ENCODE assay signal across 8 mouse cellular contexts in the genomic region with DNA sequence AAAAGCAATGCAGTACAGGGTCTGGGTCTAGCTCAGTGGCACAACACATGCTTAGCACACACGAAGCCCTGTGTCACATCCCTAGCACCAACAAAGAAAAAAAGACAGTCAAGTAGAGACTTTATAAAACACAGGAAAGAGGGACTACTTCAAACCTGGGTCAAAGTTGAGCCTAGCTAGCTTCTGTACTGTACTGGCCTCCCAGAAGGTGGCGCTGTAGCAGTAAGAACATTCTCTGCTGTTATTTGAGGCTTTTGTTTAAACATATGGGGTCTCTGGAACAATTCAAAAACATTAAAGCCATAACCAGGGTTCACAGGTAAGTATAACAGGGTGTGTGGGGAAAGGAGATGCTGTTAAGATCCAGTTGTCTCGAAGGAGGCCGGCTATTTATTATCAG. TPM values are rescaled to one million over a fixed set of nuclear protein-coding genes. Genes with fewer than 3 reads are reported as not detected.
DNase-seq lines count a peak whose midpoint lies in the region; ATAC-seq and TF ChIP-seq lines count a peak whose summit lies in the region.

No protein-coding gene starts in this region.

- no peaks in the 10 kb centered on the region for H3K36me3 ChIP-seq in midbrain, embryonic 10.5 days
- peaks cover 9% of the 10 kb centered on the region; the same call in 1 of the 2 replicates for H3K36me3 ChIP-seq in midbrain, embryonic 13.5 days
- no peaks in the 10 kb centered on the region for H3K36me3 ChIP-seq in limb, embryonic 14.5 days (ENCODE audit: control insufficient read depth, insufficient read depth, low read length)

- no peak overlapping the region for H3K4me2 ChIP-seq in midbrain, embryonic 13.5 days (replicated peaks)
- no peak overlapping the region for H3K4me2 ChIP-seq in limb, embryonic 14.5 days (replicated peaks; ENCODE audit: low read depth, low read length, severe bottlenecking)

- H3K4me1 ChIP-seq in midbrain, embryonic 10.5 days = no peaks in the 10 kb centered on the region
- peaks cover 6% of the 10 kb centered on the region; the same call in 1 of the 2 replicates for H3K4me1 ChIP-seq in midbrain, embryonic 13.5 days (replicated peaks)
- H3K4me1 ChIP-seq in limb, embryonic 14.5 days (ENCODE audit: control insufficient read depth, insufficient read depth, low read length) = peaks cover 44% of the 10 kb centered on the region

- H3K27ac ChIP-seq in midbrain, embryonic 10.5 days (replicated peaks) = no peak overlapping the region
- H3K27ac ChIP-seq in midbrain, embryonic 13.5 days = no peak overlapping the region
- 0 out of 2 replicates have a peak overlapping the region, but pooled peaks have one; percentile 33 for H3K27ac ChIP-seq in limb, embryonic 14.5 days (replicated peaks; ENCODE audit: low read depth, low read length)

- H3K9me3 ChIP-seq in midbrain, embryonic 10.5 days (replicated peaks) = no peaks in the 10 kb centered on the region
- no peaks in the 10 kb centered on the region for H3K9me3 ChIP-seq in midbrain, embryonic 13.5 days
- no peaks in the 10 kb centered on the region for H3K9me3 ChIP-seq in limb, embryonic 14.5 days (ENCODE audit: control insufficient read depth, low read length)

- H3K4me3 ChIP-seq in midbrain, embryonic 10.5 days = no peak overlapping the region
- H3K4me3 ChIP-seq in midbrain, embryonic 13.5 days (replicated peaks) = no peak overlapping the region
- H3K4me3 ChIP-seq in limb, embryonic 14.5 days (replicated peaks; ENCODE audit: low read length) = no peak overlapping the region

- 63% methylated on average over 4 of the region's 4 CpGs for WGBS in midbrain, embryonic 10.5 days
- 61% methylated on average over 4 of the region's 4 CpGs for WGBS in midbrain, embryonic 13.5 days
- WGBS in limb, embryonic 14.5 days = 40% methylated on average over 4 of the region's 4 CpGs

- no peak for TF ChIP-seq POLR2A in limb, embryonic 14.5 days (IDR thresholded peaks at IDR 0.05; ENCODE audit: borderline replicate concordance, extremely low read depth, insufficient read depth, insufficient read length)

- H3K27me3 ChIP-seq in midbrain, embryonic 10.5 days (ENCODE audit: low read depth, poor library complexity, severe bottlenecking) = no peaks in the 10 kb centered on the region
- H3K27me3 ChIP-seq in midbrain, embryonic 13.5 days = no peaks in the 10 kb centered on the region
- no peaks in the 10 kb centered on the region for H3K27me3 ChIP-seq in limb, embryonic 14.5 days (ENCODE audit: control insufficient read depth, insufficient read depth, low read length)

- ATAC-seq in midbrain, embryonic 13.5 days = no peak
- no peak for ATAC-seq in limb, embryonic 14.5 days (ENCODE audit: low FRiP score, low read depth)
- no peak for ATAC-seq in granulocyte monocyte progenitor cell, adult 5-6 weeks (replicated peaks; ENCODE audit: poor library complexity, severe bottlenecking)

- DNase-seq in gastrocnemius, adult 18-20 months (ENCODE audit: low spot score) = peak; percentile 39
- DNase-seq in gastrocnemius, adult 8-10 months (ENCODE audit: low spot score in 2 of 2) = no peak
- peak; percentile 24 for DNase-seq in midbrain, embryonic 10.5 days (ENCODE audit: low spot score)
- peak; percentile 59 for DNase-seq in brain, adult 2 months (ENCODE audit: low read depth, low spot score)
- peak; percentile 50 for DNase-seq in limb, embryonic 14.5 days (ENCODE audit: low spot score)
- DNase-seq in urinary bladder, postnatal 4 days (ENCODE audit: low spot score in 2 of 2) = no peak

- H3K9ac ChIP-seq in midbrain, embryonic 13.5 days (replicated peaks) = no peak overlapping the region
- no peak overlapping the region for H3K9ac ChIP-seq in limb, embryonic 14.5 days (ENCODE audit: low read depth, low read length, severe bottlenecking)

RNA-seq across cellular contexts. Expression of a gene that starts 54.4 kb away (rescaled TPM):
- total RNA-seq in gastrocnemius, adult 18-20 months (2021) = 10 to 100 TPM; 41.9 to 54.3 TPM
- 10 to 100 TPM; 44.0 to 58.3 (median 47.6) TPM for total RNA-seq in gastrocnemius, adult 8-10 months (2022)
- polyA plus RNA-seq in midbrain, embryonic 10.5 days (2016; fragmentation: Nextera tagmentation; extraction: Ambion mirVana) = 5.8 and 7.3 TPM in 2 replicates
- polyA plus RNA-seq in midbrain, embryonic 13.5 days (2015; fragmentation: Nextera tagmentation; extraction: Ambion mirVana) = 2.7 and 3.4 TPM in 2 replicates
- 85.0 and 87.3 TPM in 2 replicates for polyA plus RNA-seq in limb, embryonic 14.5 days (2012; rRNA removed)
- 64.7 and 70.4 TPM in 2 replicates for polyA plus RNA-seq in limb, embryonic 14.5 days (2014; fragmentation: Nextera tagmentation; extraction: Ambion mirVana)
- not detected in 2 replicates for total RNA-seq in granulocyte monocyte progenitor cell, adult 5-6 weeks (2014; fragmentation: Nextera tagmentation)
- 0.36 TPM in 1 of 2 replicates, not detected in the other for total RNA-seq in granulocyte monocyte progenitor cell, adult 5-6 weeks (2017)

RNA-seq across cellular contexts. Expression of a gene that starts 57.9 kb away (rescaled TPM):
- 10 to 100 TPM; 10.5 to 12.7 TPM for total RNA-seq in gastrocnemius, adult 18-20 months (2021)
- 10 to 100 TPM; 10.5 to 13.4 (median 11.8) TPM for total RNA-seq in gastrocnemius, adult 8-10 months (2022)
- 83.8 and 88.9 TPM in 2 replicates for polyA plus RNA-seq in midbrain, embryonic 10.5 days (2016; fragmentation: Nextera tagmentation; extraction: Ambion mirVana)
- polyA plus RNA-seq in midbrain, embryonic 13.5 days (2015; fragmentation: Nextera tagmentation; extraction: Ambion mirVana) = 74.9 and 80.2 TPM in 2 replicates
- polyA plus RNA-seq in limb, embryonic 14.5 days (2012; rRNA removed) = 41.2 and 48.7 TPM in 2 replicates
- 75.5 and 84.1 TPM in 2 replicates for polyA plus RNA-seq in limb, embryonic 14.5 days (2014; fragmentation: Nextera tagmentation; extraction: Ambion mirVana)
- not detected in 2 replicates for total RNA-seq in granulocyte monocyte progenitor cell, adult 5-6 weeks (2014; fragmentation: Nextera tagmentation)
- total RNA-seq in granulocyte monocyte progenitor cell, adult 5-6 weeks (2017) = 1.0 TPM in 1 of 2 replicates, not detected in the other

Comparison
In these comparisons a context has a peak if more than half of its experiments do, and no peak if none do; other contexts are left out.
1. DNase-seq: peak in gastrocnemius, adult 18-20 months (single experiment), midbrain, embryonic 10.5 days (single experiment), brain, adult 2 months (single experiment) and limb, embryonic 14.5 days (single experiment); none in gastrocnemius, adult 8-10 months (0 of 2) and urinary bladder, postnatal 4 days (0 of 2).
2. RNA of a gene that starts 54.4 kb away (total RNA-seq): 41.9 to 54.3 TPM in gastrocnemius, adult 18-20 months and 44.0 to 58.3 TPM in gastrocnemius, adult 8-10 months; 0.36 TPM in granulocyte monocyte progenitor cell, adult 5-6 weeks; every median in the first group is over 10 times any median in the second.
3. RNA of a gene that starts 57.9 kb away (total RNA-seq): 10.5 to 12.7 TPM in gastrocnemius, adult 18-20 months and 10.5 to 13.4 TPM in gastrocnemius, adult 8-10 months; 1.0 TPM in granulocyte monocyte progenitor cell, adult 5-6 weeks; every median in the first group is over 4 times any median in the second.